Mouse (Mus musculus) induced T-regulatory cell, adult 2 months (primary cell): ENCODE measurements around the gene Rab44.
A peak's percentile ranks its signal among the peaks of the same experiment; 100 is the strongest.
"Not testable (repeated sequence)": the region's sequence is repeated elsewhere in the genome, so short reads cannot be mapped to it uniquely, and the experiment has no call there.

Source experiments
- DNase-seq: peaks from one replicate; pipeline ENCODE4 v3.0.0-alpha.2; 2012; ENCODE audit warnings: low read depth

Gene Rab44

DNA sequence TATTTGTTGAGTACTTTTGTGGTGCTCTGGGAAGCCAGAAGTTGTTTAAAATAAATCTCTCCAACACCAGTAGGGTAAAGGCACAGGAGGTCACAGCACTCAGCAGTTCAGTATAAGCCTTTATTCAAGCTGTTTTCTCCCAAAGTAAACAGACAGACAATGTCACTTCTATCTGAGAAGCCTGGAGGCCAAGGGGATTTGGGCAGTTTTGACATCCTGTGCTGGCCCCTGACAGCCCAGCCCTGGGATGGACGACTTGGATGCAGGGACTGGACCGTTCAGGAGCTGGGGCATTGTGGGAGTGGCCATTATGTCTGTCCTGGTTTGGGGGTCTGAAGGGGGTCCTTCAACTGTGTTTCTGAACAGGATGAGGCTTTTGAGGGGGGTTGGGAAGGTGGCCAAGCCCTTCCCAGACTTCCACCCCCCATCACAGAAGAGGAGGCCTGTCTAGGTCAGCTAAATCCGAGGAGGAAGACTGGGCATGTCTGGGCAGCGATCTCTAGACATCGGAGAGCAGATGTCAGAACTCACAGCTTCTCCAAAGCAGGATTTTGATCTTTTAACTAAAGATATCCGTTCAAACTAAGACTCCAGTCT is 22.5 kb upstream of the Rab44 start:
- no peak for DNase-seq

DNA sequence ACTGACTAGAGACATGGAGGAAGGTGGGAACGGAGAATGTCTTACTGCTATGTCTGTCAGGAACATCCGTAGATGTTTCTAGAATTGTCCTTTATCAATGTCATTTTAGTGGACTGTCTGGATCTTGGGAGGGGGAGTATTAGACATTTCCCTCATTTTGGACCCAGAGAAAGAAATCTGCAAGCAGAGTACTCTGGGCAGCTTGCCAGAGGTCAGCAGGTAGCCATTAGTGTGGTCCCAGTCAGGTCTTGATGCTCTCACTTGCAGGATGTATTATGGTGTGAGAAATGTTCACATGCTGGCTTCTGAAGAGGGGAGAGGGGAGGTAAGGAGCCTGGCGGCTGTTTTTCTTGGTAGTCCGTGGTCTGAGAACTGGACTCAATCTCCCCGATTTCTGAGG is 21.4 kb upstream of the Rab44 start:
- peak; percentile 26 for DNase-seq

DNA sequence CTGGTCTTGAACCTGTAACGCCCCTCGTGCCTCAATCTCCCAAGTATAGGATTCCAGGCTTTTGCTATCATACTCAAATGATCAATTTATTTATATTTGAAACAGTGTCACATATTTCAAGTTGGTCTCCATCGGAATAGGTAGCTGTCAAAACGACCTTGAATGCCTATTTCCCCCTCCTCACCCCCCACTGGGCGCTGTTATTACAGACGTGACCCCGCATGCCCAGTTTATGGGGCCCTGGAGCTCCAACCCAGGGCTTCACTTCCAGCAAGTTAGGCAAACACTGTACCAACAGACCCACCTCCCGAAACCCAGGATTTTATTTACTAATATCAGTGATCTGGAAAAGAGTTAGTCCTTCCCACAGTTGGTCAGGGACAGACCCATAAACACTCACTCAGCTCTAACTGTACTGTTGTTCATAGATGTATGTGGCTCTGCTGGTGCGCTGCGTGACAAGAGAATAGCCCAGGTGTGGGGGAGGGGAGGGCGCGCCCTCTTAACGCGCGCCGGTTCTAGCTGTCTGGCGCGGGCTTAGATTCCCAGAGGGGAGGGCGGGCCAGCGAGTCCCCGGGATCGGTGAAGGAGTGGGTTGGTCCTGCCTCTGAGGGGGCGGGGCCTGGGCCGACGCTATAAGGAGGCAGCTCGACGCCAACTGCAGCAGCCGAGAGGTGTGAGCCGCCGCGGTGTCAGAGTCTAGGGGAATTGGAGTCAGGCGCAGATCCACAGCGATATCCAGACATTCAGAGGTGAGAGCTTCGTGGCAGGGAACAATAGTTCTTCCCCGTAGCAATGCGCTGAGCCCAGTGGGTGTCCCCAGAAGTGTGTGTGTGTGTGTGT is 20.6 kb upstream of the Rab44 start:
- DNase-seq: peak; percentile 90

DNA sequence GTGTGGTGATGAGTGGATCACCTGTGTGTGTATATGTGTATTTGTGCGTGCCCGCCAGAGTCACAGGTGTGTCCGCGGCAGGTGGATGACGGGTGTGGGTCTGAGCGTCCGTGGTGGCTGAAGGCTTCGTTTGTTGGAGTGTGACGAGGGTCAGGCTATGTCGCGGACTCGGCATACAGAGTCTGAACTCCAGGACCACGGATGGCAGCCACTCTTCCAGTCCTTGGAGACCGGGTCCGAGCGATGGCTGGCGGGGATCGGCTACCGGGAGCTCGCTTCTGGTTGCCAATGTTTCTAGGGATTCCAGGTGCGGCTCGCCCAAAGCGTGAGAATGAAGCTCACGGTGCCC is 20.0 kb upstream of the Rab44 start:
- DNase-seq: no peak

DNA sequence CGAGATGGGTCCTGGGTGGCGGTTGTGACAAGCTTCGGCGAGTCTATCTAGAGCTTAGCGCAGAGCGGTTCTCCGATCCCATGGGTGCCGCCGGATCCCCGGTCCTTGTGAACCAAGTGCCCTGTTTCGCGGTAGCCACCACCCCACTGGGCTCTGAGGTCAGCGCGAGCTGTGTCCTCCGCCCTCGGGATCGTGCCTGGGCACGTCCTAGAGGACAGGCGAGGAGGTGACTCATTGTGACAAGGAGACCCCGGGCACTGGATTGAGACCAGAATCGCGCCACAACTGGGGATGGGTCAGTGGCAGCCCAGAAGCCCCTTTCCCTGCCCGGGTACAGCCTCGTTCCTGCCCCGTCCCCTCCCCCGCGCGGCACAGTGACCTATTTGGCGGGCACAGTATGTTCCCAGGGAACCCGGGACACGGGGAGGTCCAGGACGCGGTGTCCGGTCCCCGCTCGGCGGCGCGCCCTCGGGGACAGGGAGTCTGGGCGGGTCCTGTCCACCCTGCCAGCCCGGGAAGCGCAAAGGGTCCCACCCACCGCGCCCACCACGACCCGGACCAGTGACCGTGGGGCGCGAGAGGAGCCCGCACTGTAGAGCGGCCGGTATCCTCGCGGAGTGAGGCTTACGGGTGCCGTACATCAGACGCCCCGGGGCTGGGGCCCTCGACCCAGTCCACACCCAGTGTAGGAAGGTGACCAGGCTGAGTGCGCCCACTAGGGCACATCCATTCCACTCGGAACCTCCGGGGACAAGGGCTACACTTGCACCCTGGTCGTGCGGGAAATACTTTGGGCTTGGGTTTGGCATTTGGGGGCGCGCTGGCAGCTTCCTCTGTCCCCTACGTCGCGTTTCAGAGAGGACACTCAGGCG is 19.4 kb upstream of the Rab44 start:
- DNase-seq: peak; percentile 63

DNA sequence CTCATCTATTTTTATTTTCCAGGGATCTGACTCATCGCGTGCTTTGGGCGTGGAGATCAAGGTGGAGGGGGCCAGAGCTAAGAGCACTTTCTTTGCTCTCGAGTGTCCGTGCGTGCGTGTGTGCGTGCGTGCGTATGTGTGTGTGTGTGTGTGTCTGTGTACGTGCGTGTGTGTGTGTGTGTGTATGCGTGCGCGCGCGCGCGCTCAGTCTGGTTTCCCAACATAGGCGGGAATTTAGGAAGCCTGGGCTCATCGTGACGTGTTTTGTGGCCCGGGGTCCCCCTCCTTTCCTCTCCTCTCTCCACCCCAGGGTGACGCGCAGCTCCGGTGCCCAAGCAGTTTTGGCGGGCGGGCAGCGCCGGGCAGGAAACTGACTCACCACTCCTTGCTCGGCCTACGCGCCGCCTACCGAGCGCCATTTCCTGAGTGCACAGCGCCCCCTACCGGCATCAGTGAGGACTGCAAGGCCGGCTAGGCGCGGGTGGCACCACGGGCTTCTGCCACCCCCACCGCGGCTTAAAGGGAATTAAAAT is 18.7 kb upstream of the Rab44 start:
- DNase-seq: peak; percentile 96

DNA sequence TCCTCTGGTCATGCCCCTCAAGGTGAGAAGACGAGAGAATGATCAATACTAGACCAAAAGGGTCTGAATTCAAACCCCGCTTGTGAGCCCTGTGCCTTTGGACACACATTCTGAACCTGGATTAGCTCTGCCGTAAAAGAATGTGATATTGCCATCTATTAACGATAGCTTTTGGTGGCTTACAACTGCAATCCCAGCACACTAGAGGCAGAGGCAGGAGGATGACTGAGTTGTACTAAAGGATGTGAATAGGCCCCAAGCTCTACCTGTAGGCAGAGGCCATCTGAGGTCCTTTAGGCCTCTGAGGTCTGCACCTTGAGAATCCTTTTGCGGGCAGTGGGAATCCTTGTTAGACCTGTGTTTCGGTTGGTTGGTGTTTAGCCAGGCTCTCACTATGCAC is 17.7 kb upstream of the Rab44 start:
- peak; percentile 22 for DNase-seq

DNA sequence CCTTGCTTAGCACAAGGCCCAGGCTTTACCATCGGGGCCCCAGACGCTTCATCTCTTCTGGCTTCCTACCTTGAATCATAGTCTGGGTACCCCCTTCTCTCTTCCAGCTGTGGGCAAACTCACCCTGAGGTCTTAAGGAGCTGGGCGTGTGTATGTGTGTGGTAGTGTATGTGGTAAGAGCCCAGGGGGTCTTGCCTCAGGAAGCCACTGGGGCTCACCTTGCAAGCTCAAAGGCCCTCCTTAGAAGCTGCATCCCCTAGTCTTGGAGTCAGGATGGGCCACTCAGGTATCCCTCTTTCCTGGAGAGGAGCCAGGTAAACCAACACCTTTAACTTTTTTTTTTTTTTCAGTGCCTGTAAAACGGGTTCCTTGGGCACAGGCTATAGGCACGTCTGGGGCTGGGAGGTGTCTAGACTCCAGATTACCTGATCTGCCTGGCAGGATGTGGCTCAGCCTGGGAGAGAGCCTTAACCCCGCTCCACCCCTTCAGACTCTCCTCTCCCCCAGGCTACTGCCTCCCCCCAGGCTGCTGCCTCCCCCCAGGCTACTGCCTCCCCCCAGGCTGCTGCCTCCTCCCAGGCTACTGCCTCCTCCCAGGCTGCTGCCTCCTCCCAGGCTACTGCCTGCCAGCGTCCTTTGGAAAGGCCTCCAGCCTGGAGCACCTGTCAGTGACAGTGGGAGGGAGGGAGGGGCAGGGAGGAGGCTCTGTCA is 16.9 kb upstream of the Rab44 start:
- peak; percentile 26 for DNase-seq

DNA sequence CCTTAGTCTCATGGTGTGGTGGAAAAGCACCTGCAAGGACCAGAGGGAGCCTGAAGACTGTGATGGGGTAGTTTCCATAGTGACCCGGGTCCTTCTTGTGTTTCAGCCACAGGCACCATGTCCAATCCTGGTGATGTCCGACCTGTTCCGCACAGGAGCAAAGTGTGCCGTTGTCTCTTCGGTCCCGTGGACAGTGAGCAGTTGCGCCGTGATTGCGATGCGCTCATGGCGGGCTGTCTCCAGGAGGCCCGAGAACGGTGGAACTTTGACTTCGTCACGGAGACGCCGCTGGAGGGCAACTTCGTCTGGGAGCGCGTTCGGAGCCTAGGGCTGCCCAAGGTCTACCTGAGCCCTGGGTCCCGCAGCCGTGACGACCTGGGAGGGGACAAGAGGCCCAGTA is 15.7 kb upstream of the Rab44 start:
- no peak for DNase-seq

DNA sequence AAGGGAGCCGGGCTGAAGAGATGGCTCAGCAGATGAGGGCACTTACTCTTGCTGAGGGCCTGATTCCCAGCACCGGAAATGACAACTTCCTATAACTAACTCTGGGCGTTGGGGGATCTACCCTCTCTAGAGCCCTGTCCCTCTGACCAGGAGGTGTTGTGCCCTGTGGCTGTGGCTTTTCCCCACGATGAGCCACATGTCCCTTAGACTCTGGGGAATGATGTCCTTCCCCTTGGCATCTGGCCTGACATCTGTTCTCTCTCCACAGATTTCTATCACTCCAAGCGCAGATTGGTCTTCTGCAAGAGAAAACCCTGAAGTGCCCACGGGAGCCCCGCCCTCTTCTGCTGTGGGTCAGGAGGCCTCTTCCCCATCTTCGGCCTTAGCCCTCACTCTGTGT is 14.9 kb upstream of the Rab44 start:
- peak; percentile 14 for DNase-seq

DNA sequence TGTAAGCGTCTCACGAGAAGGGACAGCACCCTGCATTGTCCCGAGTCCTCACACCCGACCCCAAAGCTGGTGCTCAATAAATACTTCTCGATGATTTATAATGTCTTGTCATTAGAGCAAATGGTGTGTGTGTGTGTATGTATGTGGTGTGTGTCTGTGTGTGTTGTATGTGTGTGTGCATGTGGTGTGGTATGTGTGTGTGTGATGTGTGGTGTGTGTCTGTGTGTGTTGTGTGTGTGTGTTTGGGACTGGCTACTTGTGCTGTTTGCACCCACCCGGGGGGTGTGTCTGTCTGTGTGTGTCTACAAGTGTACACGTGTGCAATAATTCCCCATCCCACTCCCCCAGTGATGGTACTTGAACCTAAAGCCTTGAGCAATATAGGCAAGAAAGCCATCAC is 13.3 kb upstream of the Rab44 start:
- DNase-seq: no peak

DNA sequence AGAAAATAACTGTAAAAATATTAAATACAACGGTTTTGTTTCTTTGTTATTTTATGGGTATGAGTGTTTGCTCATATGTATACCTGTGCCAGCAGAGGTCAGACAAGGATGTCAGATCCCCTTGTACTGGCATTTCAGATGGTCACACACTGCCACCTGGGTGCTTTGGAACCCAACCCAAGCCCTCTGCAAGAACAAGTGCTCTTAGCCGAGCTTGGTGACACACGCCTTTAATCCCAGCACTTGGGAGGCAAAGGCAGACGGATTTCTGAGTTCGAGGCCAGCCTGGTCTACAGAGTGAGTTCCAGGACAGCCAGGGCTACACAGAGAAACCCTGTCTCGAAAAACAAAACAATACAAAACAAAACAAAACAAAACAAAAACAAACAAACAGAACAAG is 3.6 kb upstream of the Rab44 start:
- DNase-seq: not testable (repeated sequence)

DNA sequence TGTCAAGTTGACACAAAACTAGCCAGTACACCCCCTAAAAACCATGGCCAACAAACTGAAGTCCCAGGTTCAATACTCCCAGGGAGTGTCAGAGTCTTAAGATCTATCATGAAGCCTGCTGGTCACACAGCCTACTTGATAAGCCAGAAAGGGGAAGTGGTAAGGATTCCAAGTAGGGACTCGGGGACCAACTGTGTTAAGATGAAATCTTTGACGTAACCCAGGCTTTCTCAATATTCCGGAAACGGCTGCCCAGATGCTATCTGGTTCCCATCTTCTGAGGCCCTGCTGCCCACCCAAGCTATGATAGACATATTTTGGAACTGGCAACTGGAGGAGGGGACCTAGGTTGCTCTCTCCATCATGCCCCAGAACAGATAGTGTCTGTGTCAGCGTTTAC is 2.6 kb upstream of the Rab44 start:
- DNase-seq: no peak

DNA sequence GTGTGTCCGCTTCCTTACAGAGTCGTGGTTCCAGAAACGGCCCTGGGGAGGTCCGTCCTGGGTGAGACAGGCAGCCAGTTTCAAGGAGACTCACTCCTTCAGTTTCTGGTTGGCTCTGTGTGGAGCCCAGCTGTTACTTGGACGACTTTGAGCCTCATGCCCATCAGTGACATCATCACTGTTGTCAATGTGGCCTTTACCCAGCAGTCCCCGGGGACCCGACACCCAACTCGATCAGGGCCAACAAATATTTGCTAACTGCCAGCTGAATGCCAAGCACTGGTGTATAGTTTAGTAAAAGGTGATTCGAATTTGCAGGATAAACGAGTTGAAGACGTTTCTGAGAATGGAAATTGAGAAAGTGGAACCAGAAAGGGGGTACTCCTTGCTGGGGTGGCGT is 2.1 kb downstream of the Rab44 start:
- no peak for DNase-seq

DNA sequence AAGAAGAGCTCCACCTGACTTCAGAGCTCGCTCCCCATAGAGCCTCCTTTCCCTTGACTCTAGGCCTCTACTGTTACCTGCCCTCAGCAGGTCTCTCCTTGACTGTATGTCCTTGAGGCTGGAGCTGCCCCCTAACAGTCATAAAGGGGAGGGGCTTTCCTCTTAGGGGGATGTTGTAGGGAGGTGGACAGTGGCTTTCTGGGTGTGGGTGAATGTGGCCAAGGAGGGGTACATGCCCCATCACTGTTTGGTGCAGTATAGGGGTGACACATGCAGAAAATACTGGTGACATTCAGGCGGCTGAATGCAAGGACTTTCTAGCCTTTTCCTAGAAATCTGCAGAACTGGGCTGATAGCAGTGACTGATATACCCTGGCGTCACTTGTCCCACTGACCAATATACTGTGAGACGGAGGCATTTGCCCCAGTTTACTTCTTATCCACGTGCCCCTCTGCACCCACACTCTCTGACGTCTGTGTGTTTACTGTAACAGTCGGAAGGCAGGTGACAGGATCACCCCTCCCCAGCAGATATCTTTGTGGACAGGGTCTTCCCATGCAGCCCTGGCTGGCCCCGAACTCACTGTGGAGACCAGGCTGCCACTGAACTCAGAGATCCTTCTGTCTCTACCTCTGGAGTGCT is 3.2 kb downstream of the Rab44 start:
- DNase-seq: no peak

DNA sequence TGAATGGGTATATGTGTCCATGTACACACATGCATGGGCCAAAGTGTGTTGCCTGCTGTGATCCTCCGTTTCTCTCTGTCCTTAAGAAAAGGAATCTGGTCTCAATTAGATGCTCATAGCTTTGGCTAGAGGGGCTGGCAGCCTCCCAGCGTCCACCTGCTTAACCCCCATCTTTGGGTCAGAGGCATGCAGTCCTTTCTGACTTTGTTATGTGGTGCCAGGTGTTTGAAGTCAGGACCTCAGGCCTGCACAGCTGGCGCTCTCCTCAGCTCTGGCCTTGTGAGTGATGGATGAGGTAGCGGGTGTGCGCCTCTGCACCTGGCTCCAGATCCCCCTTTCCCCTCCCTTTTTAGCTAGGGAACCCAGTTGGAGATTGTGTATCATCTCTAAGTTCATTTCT is 4.1 kb downstream of the Rab44 start:
- no peak for DNase-seq

DNA sequence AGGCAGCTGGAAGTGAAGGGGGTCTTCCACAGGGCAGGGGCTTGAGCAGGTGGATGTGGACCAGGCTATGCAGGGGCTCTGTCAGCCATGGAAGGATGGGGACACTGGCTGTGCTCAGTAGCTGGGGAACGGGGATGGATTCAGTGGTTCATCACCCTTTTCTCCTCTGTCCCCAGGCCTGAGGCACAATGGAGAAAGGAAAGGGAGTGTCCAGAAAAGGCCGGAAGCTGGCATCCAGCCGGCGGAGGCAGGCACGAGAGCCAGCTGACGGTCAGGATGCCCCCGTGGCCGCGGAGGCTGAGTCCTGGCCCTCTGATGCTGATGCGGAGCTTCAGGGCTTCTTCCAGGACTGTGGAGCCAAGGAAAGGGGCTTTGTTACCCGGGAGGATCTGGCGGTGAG is 6.7 kb downstream of the Rab44 start:
- no peak for DNase-seq

DNA sequence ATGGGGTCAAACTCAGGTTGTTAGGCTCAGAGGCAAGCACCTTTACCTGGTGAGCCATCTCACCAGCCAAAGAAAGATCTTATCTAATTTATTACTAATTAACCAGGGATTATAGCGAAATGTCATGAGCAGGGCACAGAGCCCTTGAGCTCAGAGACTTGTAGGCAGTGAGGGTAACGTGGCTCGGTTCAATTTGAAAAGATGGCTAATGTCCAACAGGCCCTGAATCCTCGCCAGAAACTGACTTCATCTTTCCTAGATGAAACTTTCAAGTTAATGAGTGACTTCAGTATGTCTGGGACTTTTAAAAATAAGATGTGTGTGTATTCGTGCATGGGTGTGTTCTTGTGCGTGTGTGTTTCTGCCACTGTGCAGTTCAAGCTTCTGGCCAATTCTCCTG is 8.9 kb downstream of the Rab44 start:
- no peak for DNase-seq

DNA sequence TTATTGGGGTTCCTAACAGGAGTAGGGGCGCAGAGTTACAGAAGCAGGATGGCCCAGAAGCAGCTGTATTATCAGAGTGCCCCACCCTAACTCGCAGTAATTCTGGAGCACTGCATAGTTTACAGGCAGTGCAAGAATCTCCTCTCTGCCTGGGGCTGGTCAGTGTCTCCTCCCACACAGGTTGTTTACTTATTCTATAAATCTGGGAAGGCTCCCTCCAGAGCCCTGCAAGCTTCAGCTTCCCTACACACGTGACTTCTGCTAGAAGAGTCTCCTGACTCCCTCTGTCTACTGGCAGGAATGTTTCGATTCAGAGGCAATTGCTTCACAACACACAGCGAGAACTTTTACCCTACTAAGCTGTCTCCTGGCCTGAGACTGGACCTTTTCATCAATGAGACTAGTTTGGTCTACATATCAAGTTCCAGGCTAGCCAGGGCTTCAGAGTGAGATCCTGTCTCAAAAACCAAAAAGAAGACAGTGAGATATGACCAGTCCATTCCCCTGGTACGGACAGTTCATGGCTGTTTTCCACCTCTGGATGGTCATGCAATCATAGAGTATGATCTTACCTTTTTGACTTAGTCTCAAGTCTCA is 9.7 kb downstream of the Rab44 start:
- DNase-seq: no peak

DNA sequence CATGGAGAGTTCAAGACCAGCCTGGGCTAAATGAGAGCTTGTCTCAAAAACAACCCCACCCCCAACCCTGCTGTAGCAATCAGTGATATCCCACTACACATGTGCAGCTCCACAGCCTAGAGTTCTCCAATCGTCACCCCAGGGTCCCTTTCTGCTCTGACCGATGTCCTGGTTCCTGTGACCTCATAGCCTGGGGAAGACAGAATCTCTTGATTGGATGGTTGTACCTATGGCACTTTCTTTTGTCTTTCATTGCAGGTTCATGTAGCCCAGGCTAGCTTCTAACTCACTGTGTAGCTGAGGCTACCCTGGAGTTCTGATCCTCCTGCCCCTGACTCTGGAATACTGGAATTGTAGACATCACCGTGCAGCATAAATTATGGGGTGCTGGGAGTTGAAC is 12.6 kb downstream of the Rab44 start:
- DNase-seq: no peak

DNA sequence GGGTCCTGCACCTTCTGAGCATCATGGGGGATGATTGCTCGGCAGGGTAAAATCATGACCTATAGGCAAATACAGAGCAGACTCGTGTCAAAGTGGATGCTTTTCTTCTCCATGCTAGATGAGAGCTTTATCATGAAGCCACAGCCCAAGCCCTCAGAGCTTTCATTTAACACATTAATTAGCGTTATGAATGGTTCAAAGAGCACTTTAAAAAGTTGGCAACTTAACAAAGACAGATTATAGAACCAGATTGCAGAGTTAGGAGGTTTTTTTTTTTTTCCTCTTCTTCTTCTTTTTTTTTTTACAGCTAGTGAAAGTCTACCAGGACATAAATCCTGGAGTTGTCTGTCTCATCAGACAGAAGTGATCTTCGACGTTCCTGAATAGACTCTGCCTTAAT is 15.4 kb downstream of the Rab44 start:
- DNase-seq: no peak
